Mouse (Mus musculus): ENCODE measurements around the gene Cdip1.
"Not testable (repeated sequence)": the region's sequence is repeated elsewhere in the genome, so short reads cannot be mapped to it uniquely, and the experiment has no call there.

GRCm38 (mm10) chr16:4824466-4824865 lies 34.4 kb upstream of the Cdip1 start:
- not testable (repeated sequence) for TF ChIP-seq CTCF (IDR thresholded peaks at IDR 0.05; ENCODE audit: borderline replicate concordance, insufficient read depth, low read depth, low read length); POLR2A (IDR thresholded peaks at IDR 0.05; ENCODE audit: borderline replicate concordance, insufficient read depth, low read length)
